Mouse (Mus musculus): ENCODE measurements around the gene Gtf3c1. TPM values are rescaled to one million over a fixed set of nuclear protein-coding genes. Genes with fewer than 3 reads are reported as not detected.

The Gtf3c1 gene
- polyA plus RNA-seq, 1 experiment from 2014 or later, result 45.8 TPM

DNA sequence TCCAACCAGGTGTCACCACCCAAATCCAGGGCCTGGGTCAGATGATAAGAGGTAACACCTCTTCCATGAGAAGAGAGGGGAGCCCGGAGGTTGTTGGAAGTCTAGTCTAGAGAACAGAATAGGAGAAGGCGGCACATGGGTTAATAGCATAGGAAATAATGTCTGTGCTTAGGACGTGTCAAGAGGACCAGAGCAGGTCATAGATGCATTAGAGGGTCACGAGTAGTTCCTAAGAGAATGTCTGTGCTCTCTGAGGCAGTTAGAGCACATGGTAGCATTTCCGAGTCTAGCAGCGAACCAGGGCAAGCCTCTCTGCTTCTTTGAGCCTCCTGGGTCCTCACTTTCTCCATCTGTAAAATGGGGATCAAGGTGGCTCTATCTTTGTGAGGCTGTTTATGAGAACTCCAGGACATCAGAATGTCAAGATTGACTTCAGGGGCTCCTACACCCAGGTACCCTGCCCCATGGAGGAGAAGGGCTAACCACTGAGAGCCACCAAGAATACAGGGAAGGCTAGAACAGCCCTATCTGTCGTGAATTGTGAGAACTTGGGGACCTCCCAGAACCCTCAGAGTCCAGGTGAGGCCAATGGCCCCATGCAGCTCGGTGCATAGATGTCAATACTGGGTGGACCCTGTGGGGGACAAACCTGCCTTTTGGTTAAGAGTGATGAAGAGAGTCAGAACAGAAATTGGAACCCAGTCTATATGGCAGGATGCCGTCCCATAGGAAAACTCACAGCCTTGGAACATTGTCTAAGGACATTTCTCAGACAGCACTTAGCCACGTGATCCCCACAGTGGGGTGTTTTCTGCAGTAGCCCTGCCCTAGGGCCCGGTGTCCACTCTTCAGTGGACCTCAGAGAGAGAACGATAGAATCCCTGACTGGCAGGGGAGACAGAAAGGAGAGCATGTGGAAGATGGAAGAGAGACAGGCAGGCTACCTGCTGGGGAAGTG, 102.9 kb downstream of the Gtf3c1 start:
- DNase-seq (ENCODE audit: low spot score), result no peak
- Histone ChIP-seq H3K36me3 (ENCODE audit: control insufficient read depth, insufficient read depth, low read length) (no peaks in the 10 kb centered on the region), H3K27ac (ENCODE audit: low read depth, low read length) (no peak overlapping the region), H3K4me1 (replicated peaks; ENCODE audit: control insufficient read depth, insufficient read depth, low read length) (no peaks in the 10 kb centered on the region), H3K4me3 (ENCODE audit: low read depth, low read length) (no peak overlapping the region), H3K9ac (ENCODE audit: low read depth, low read length) (no peak overlapping the region), H3K27me3 (ENCODE audit: control insufficient read depth, insufficient read depth, low read length) (no peaks in the 10 kb centered on the region), H3K4me2 (replicated peaks; ENCODE audit: low read depth, low read length) (no peak overlapping the region), H3K9me3 (ENCODE audit: control insufficient read depth, low read length) (no peaks in the 10 kb centered on the region)
- 81% methylated on average over 12 of the region's 12 CpGs for WGBS
- ATAC-seq (ENCODE audit: low FRiP score), result no peak

DNA sequence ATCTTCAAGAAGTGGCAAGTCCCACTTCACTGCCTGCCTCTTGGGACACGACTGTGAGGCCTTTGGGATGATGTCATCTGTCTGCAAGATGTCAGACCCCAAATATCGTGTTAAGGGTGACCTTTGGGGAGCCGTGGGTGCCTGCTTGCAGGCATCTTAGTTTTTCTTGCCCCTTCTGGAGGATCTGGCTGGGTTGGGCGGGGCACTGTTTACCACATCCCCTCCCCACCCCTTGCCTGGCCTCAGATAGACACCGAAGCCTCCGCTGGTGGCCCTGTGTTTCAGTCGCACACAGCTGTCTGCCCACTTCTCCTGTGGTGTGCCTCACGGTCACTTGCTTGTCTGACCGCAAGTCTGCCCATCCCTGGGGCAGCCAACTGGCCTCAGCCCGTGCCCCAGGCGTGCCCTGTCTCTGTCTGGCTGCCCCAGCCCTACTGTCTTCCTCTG, 104.4 kb downstream of the Gtf3c1 start, which contains the start of gene Il21r:
Gene Il21r, plus strand, starts transcription at position 245 of the 447 bp plus-strand sequence.
- H3K4me1 ChIP-seq (replicated peaks; ENCODE audit: control insufficient read depth, insufficient read depth, low read length), result no peaks in the 10 kb centered on the region
- H3K9me3 ChIP-seq (ENCODE audit: control insufficient read depth, low read length), result no peaks in the 10 kb centered on the region
- H3K27me3 ChIP-seq (ENCODE audit: control insufficient read depth, insufficient read depth, low read length), result no peaks in the 10 kb centered on the region
- ATAC-seq (ENCODE audit: low FRiP score), result no peak
- H3K4me3 ChIP-seq (ENCODE audit: low read depth, low read length), result no peak within 1 kb of the TSS
- no peak within 1 kb of the TSS for H3K27ac ChIP-seq (ENCODE audit: low read depth, low read length)
- no peak within 1 kb of the TSS for H3K4me2 ChIP-seq (replicated peaks; ENCODE audit: low read depth, low read length)
- DNase-seq (ENCODE audit: low spot score), result no peak
- H3K9ac ChIP-seq (ENCODE audit: low read depth, low read length), result no peak within 1 kb of the TSS
- H3K36me3 ChIP-seq (ENCODE audit: control insufficient read depth, insufficient read depth, low read length), result no peaks in the 10 kb centered on the region
- WGBS, result 70% methylated on average over 11 of the region's 11 CpGs

DNA sequence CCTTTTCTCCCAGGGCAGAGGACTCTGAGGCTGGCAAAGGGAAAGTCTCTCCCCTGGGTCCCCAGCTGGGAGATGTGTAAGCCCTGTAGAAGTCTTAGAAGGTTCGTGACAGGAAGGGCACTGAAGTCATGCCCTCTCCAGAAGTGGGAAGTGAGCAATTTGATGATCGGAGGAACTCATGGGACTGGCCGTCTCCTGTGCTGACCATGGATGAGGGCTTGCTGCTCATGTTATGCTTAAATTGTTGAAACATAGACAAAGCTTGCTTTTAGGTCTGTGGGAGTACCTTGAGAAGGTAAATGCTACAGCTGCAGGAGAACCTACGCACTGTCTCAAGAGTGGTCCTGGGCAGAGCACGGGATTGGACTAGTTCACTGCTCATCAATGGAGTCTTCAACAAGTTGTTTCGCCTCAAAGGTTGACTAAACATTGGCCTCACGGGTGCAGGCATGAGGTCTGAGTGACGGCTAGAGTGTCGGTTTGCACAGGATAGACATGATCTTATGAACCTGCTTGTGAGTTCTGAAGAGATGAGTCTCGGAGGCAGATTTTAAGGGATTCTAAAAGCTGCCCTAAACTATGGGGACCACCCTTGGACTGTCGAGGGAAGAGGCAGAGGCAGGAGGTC, 105.6 kb downstream of the Gtf3c1 start:
- DNase-seq (ENCODE audit: low spot score) (no peak), ATAC-seq (ENCODE audit: low FRiP score) (no peak)
- no peaks in the 10 kb centered on the region for H3K9me3 ChIP-seq (ENCODE audit: control insufficient read depth, low read length)
- H3K27me3 ChIP-seq (ENCODE audit: control insufficient read depth, insufficient read depth, low read length), result no peaks in the 10 kb centered on the region
- H3K36me3 ChIP-seq (ENCODE audit: control insufficient read depth, insufficient read depth, low read length), result no peaks in the 10 kb centered on the region
- H3K4me2 ChIP-seq (replicated peaks; ENCODE audit: low read depth, low read length), result no peak overlapping the region
- no peak overlapping the region for H3K4me3 ChIP-seq (ENCODE audit: low read depth, low read length)
- 76% methylated on average over 11 of the region's 11 CpGs for WGBS
- H3K9ac ChIP-seq (ENCODE audit: low read depth, low read length), result no peak overlapping the region
- no peak overlapping the region for H3K27ac ChIP-seq (ENCODE audit: low read depth, low read length)
- H3K4me1 ChIP-seq (replicated peaks; ENCODE audit: control insufficient read depth, insufficient read depth, low read length), result no peaks in the 10 kb centered on the region

DNA sequence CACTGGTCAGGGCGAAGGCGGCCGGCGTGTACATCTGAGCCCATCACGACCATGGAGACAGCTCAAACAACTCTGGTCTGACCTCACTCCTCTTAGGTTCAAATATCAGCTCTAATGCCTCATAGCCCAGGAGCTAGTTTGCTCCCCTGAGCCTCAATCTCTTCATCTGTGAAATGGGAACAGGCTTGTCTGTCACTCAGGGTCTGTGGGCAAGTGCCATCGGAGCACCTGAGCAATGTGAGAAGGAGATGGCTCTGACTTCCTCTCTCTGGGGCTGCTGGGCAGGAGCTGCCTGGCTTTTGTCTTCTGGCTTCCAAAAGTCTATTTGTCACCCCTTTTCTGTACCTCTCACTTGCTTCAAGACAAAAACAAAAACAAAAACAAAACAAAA, 106.3 kb downstream of the Gtf3c1 start:
- no peak overlapping the region for H3K4me2 ChIP-seq (replicated peaks; ENCODE audit: low read depth, low read length)
- no peak for DNase-seq (ENCODE audit: low spot score)
- no peak for ATAC-seq (ENCODE audit: low FRiP score)
- H3K36me3 ChIP-seq (ENCODE audit: control insufficient read depth, insufficient read depth, low read length), result no peaks in the 10 kb centered on the region
- no peak overlapping the region for H3K9ac ChIP-seq (ENCODE audit: low read depth, low read length)
- H3K27me3 ChIP-seq (ENCODE audit: control insufficient read depth, insufficient read depth, low read length), result no peaks in the 10 kb centered on the region
- no peaks in the 10 kb centered on the region for H3K4me1 ChIP-seq (replicated peaks; ENCODE audit: control insufficient read depth, insufficient read depth, low read length)
- 90% methylated on average over 6 of the region's 6 CpGs for WGBS
- H3K4me3 ChIP-seq (ENCODE audit: low read depth, low read length), result no peak overlapping the region
- no peak overlapping the region for H3K27ac ChIP-seq (ENCODE audit: low read depth, low read length)
- no peaks in the 10 kb centered on the region for H3K9me3 ChIP-seq (ENCODE audit: control insufficient read depth, low read length)

DNA sequence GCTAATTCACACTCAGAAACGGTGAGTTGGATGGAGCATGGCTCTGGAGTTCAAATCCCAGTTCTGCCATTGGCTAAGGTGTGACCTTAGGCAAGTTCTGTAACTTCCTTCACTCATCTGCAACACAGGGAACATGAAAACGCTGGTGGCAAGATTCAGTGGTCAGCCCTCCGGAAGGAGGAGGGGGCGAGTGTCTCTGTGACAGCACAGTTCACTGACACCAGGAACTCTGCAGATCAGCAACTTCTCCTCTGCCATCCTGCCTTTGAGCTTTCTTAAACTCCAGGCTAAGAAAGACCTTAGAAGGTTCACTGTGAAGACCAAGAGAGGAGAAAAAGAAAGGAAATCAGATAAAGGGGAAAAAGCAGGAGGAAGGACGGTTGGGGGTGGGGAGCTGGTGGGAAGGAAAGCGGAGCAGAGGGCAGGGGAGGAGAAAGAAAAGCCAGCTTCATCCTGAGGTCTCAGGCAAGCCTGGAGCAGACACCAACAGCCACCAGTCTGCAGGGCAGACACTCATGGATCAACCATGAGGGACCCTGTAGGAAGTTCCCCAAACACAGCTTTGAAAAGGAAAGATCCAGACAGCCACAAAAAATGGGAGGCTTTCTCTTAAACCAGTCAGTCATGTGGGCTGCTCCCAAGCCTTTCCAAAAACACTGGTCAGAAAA, 106.8 kb downstream of the Gtf3c1 start:
- Histone ChIP-seq H3K9me3 (ENCODE audit: control insufficient read depth, low read length) (no peaks in the 10 kb centered on the region), H3K9ac (ENCODE audit: low read depth, low read length) (no peak overlapping the region), H3K36me3 (ENCODE audit: control insufficient read depth, insufficient read depth, low read length) (no peaks in the 10 kb centered on the region), H3K4me3 (ENCODE audit: low read depth, low read length) (no peak overlapping the region), H3K4me1 (replicated peaks; ENCODE audit: control insufficient read depth, insufficient read depth, low read length) (no peaks in the 10 kb centered on the region), H3K27ac (ENCODE audit: low read depth, low read length) (no peak overlapping the region), H3K4me2 (replicated peaks; ENCODE audit: low read depth, low read length) (no peak overlapping the region), H3K27me3 (ENCODE audit: control insufficient read depth, insufficient read depth, low read length) (no peaks in the 10 kb centered on the region)
- ATAC-seq (ENCODE audit: low FRiP score), result no peak
- no peak for DNase-seq (ENCODE audit: low spot score)
- WGBS, result 56% methylated on average over 6 of the region's 6 CpGs

DNA sequence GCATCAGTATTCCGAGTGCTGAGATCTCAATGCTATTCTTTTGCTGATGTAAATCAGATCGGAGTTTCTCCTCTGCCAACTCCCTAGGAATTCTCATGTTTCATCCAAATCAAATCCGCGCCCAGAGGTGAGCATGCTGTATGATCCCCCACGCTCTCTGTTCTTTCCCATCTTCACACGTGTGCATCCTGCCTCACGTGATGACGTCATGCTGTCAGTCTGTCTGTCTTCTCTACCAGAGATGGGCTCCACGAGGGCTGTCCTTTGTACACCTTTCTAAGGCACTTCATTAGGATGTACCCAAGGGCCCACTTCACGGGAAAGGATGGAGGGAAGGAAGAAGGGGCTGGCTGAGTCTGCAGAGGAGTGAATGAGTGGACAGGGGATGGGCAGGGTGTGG, 107.4 kb downstream of the Gtf3c1 start:
- no peaks in the 10 kb centered on the region for H3K36me3 ChIP-seq (ENCODE audit: control insufficient read depth, insufficient read depth, low read length)
- H3K4me2 ChIP-seq (replicated peaks; ENCODE audit: low read depth, low read length), result no peak overlapping the region
- DNase-seq (ENCODE audit: low spot score) (no peak), ATAC-seq (ENCODE audit: low FRiP score) (no peak)
- H3K9me3 ChIP-seq (ENCODE audit: control insufficient read depth, low read length), result no peaks in the 10 kb centered on the region
- no peak overlapping the region for H3K4me3 ChIP-seq (ENCODE audit: low read depth, low read length)
- H3K27ac ChIP-seq (ENCODE audit: low read depth, low read length), result no peak overlapping the region
- H3K4me1 ChIP-seq (replicated peaks; ENCODE audit: control insufficient read depth, insufficient read depth, low read length), result no peaks in the 10 kb centered on the region
- no peaks in the 10 kb centered on the region for H3K27me3 ChIP-seq (ENCODE audit: control insufficient read depth, insufficient read depth, low read length)
- 79% methylated on average over 10 of the region's 10 CpGs for WGBS
- H3K9ac ChIP-seq (ENCODE audit: low read depth, low read length), result no peak overlapping the region

DNA sequence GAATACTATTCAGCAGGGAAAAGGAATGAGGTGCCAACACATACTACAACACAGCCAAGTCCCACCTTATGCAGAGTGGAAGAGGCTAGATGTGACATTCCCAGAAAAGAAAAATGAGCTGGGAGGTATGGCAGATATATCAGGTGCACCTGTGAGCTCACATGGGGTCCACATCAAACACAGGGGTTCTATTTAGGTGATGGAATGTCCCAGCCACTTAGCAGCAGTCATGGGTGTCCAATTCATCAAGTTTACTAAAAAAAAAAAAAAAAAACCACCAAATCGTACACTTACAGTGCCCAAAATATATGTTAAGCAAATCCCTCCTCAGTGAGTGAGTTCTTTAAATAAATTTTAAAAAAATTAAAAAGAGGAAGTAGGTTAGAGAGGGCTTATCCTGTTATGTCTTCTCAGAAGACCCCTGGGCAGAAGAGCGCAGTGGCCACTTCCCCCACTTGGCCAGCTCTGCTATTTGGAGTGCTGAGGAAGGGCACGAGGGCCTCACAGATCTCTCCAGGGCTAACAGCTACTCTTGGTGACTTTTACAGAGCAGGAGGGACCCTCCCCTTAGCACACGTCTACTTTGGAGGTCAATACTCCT, 108.1 kb downstream of the Gtf3c1 start:
- no peak overlapping the region for H3K4me2 ChIP-seq (replicated peaks; ENCODE audit: low read depth, low read length)
- H3K27me3 ChIP-seq (ENCODE audit: control insufficient read depth, insufficient read depth, low read length), result no peaks in the 10 kb centered on the region
- H3K9ac ChIP-seq (ENCODE audit: low read depth, low read length), result no peak overlapping the region
- no peaks in the 10 kb centered on the region for H3K4me1 ChIP-seq (replicated peaks; ENCODE audit: control insufficient read depth, insufficient read depth, low read length)
- no peak overlapping the region for H3K4me3 ChIP-seq (ENCODE audit: low read depth, low read length)
- no peaks in the 10 kb centered on the region for H3K36me3 ChIP-seq (ENCODE audit: control insufficient read depth, insufficient read depth, low read length)
- no peak overlapping the region for H3K27ac ChIP-seq (ENCODE audit: low read depth, low read length)
- DNase-seq (ENCODE audit: low spot score) (no peak), ATAC-seq (ENCODE audit: low FRiP score) (no peak)
- 72% methylated on average over 4 of the region's 4 CpGs for WGBS
- H3K9me3 ChIP-seq (ENCODE audit: control insufficient read depth, low read length), result no peaks in the 10 kb centered on the region

DNA sequence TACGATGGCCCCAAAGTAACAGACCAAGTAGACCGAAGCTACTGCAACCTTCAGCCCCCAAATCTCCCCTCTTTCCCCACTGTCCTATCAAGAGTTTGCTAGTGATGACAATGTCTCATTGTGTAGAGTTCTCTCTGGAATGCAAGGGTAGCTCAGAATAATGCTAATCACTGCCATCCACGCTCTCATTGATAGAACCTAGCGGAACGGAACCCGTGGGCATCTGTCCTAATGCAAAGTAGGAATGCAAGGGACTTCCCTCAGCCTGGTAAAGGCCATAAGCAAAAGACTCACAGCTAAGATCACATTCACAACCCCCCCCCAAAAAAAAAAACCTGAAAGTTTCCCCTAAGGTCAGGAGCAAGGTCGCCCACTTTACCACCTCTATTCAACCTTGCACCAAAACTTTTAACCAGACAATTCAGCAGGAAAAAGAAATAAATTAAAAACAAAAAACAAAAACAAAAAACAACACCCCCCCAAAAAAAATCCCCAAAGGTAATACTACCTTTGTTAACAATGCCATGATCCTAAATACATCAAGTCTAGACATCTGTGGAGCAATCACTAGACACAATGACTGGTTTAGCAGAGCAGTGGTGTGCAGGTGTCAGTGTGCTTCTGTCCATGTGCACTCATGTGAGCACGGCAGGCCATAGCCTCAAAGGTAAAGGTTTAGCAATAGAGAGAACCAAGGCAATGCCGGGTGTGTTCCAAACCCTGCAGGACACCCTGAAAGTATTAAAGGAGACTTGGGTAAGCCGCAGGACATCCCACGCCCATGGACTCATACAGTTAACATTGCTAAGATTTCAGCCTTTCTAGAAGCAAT, 109.8 kb downstream of the Gtf3c1 start:
- Histone ChIP-seq H3K36me3 (ENCODE audit: control insufficient read depth, insufficient read depth, low read length) (no peaks in the 10 kb centered on the region), H3K9me3 (ENCODE audit: control insufficient read depth, low read length) (no peaks in the 10 kb centered on the region), H3K9ac (ENCODE audit: low read depth, low read length) (no peak overlapping the region), H3K27ac (ENCODE audit: low read depth, low read length) (no peak overlapping the region), H3K27me3 (ENCODE audit: control insufficient read depth, insufficient read depth, low read length) (no peaks in the 10 kb centered on the region), H3K4me1 (replicated peaks; ENCODE audit: control insufficient read depth, insufficient read depth, low read length) (no peaks in the 10 kb centered on the region), H3K4me2 (replicated peaks; ENCODE audit: low read depth, low read length) (no peak overlapping the region), H3K4me3 (ENCODE audit: low read depth, low read length) (no peak overlapping the region)
- ATAC-seq (ENCODE audit: low FRiP score) (no peak), DNase-seq (ENCODE audit: low spot score) (no peak)
- 82% methylated on average over 11 of the region's 11 CpGs for WGBS

Data from hindbrain, embryonic 11.5 days (tissue).